In genomic region chr7:24399256-24400081, GRCm38 (mm10) we compare ENCODE assay signal across 7 mouse cellular contexts. TPM values are rescaled to one million over a fixed set of nuclear protein-coding genes. Genes with fewer than 3 reads are reported as not detected.
A peak's percentile ranks its signal among the peaks of the same experiment; 100 is the strongest.
DNase-seq lines count a peak whose midpoint lies in the region; ATAC-seq lines count a peak whose summit lies in the region.

TSS of gene Smg9 (plus strand) at chr7:24399619.

- peaks cover 10% of the 10 kb centered on the region; the same call in 1 of the 2 replicates for H3K9me3 ChIP-seq in embryonic facial prominence, embryonic 10.5 days
- H3K9me3 ChIP-seq in limb, embryonic 10.5 days (replicated peaks), result no peaks in the 10 kb centered on the region
- no peaks in the 10 kb centered on the region for H3K9me3 ChIP-seq in midbrain, embryonic 13.5 days

- H3K9ac ChIP-seq in midbrain, embryonic 13.5 days (replicated peaks), result peak within 1 kb of the TSS; percentile 74

- DNase-seq in adrenal gland, postnatal 10 days, result peak; percentile 97
- peak; percentile 98 for DNase-seq in embryonic facial prominence, embryonic 10.5 days (ENCODE audit: low spot score)
- peak; percentile 84 for DNase-seq in gonadal fat pad, adult 2 months (ENCODE audit: low read depth)
- peak; percentile 96 for DNase-seq in kidney, adult 11 months
- peak; percentile 97 for DNase-seq in limb, embryonic 10.5 days (ENCODE audit: low spot score)
- DNase-seq in spleen, adult 12 weeks (ENCODE audit: low spot score), result peak; percentile 87

- WGBS in embryonic facial prominence, embryonic 10.5 days, result 2% methylated on average over 66 of the region's 66 CpGs
- WGBS in limb, embryonic 10.5 days, result 3% methylated on average over 66 of the region's 66 CpGs
- WGBS in midbrain, embryonic 13.5 days, result 2% methylated on average over 66 of the region's 66 CpGs

- peaks cover 35% of the 10 kb centered on the region for H3K36me3 ChIP-seq in embryonic facial prominence, embryonic 10.5 days (replicated peaks)
- H3K36me3 ChIP-seq in limb, embryonic 10.5 days, result peaks cover 30% of the 10 kb centered on the region
- H3K36me3 ChIP-seq in midbrain, embryonic 13.5 days, result peaks cover 25% of the 10 kb centered on the region

- ATAC-seq in midbrain, embryonic 13.5 days, result peak; percentile 96

- H3K27ac ChIP-seq in embryonic facial prominence, embryonic 10.5 days (replicated peaks), result peak within 1 kb of the TSS; percentile 96
- peak within 1 kb of the TSS; percentile 94 for H3K27ac ChIP-seq in limb, embryonic 10.5 days
- peak within 1 kb of the TSS; percentile 98 for H3K27ac ChIP-seq in midbrain, embryonic 13.5 days

- peak within 1 kb of the TSS; percentile 73 for H3K4me3 ChIP-seq in embryonic facial prominence, embryonic 10.5 days
- peak within 1 kb of the TSS; percentile 72 for H3K4me3 ChIP-seq in limb, embryonic 10.5 days
- peak within 1 kb of the TSS; percentile 62 for H3K4me3 ChIP-seq in midbrain, embryonic 13.5 days (replicated peaks)

- H3K27me3 ChIP-seq in embryonic facial prominence, embryonic 10.5 days (replicated peaks; ENCODE audit: low read depth, poor library complexity, severe bottlenecking), result no peaks in the 10 kb centered on the region
- H3K27me3 ChIP-seq in limb, embryonic 10.5 days (ENCODE audit: low read depth, poor library complexity, severe bottlenecking), result no peaks in the 10 kb centered on the region
- H3K27me3 ChIP-seq in midbrain, embryonic 13.5 days, result no peaks in the 10 kb centered on the region

- peaks cover 8% of the 10 kb centered on the region for H3K4me1 ChIP-seq in embryonic facial prominence, embryonic 10.5 days
- H3K4me1 ChIP-seq in limb, embryonic 10.5 days, result peaks cover 19% of the 10 kb centered on the region
- H3K4me1 ChIP-seq in midbrain, embryonic 13.5 days (replicated peaks), result peaks cover 11% of the 10 kb centered on the region

- peak within 1 kb of the TSS; percentile 59 for H3K4me2 ChIP-seq in midbrain, embryonic 13.5 days (replicated peaks)

RNA-seq across cellular contexts. Expression of gene Smg9, which starts in this region (rescaled TPM):
- 10 to 100 TPM; 19.5 to 24.1 TPM for total RNA-seq in adrenal gland, postnatal 10 days (2021)
- 25.8 and 26.3 TPM in 2 replicates for polyA plus RNA-seq in embryonic facial prominence, embryonic 10.5 days (2016; fragmentation: Nextera tagmentation; extraction: Ambion mirVana)
- 51.5 and 58.6 TPM in 2 replicates for polyA plus RNA-seq in gonadal fat pad, adult 2 months (2012; rRNA removed)
- 28.3 and 29.0 TPM in 2 replicates for polyA plus RNA-seq in limb, embryonic 10.5 days (2016; fragmentation: Nextera tagmentation; extraction: Ambion mirVana)
- polyA plus RNA-seq in midbrain, embryonic 13.5 days (2015; fragmentation: Nextera tagmentation; extraction: Ambion mirVana), result 32.9 and 33.5 TPM in 2 replicates

Comparison
In these comparisons a context has a peak if more than half of its experiments do, and no peak if none do; other contexts are left out.
1. Peak in every context shown above with its lines: DNase-seq, ATAC-seq, H3K4me3 ChIP-seq and H3K27ac ChIP-seq.